In genomic region chr5:143589108-143589507, GRCm38 (mm10) we compare ENCODE assay signal across 11 mouse cellular contexts. TPM values are rescaled to one million over a fixed set of nuclear protein-coding genes. Genes with fewer than 3 reads are reported as not detected.
DNase-seq lines count a peak whose midpoint lies in the region; TF ChIP-seq lines count a peak whose summit lies in the region.
"Had no signal": no experiment of that assay in that cellular context is flagged by ENCODE, and none has a peak within 500 bp of the region (broad histone marks: within the 10 kb centered on the region; RNA-seq: fewer than 3 reads in every experiment).

No protein-coding gene starts in this region.

- H3K27ac ChIP-seq in testis, adult 2 months (ENCODE audit: control insufficient read depth, insufficient read depth, low read depth, low read length), result peak overlapping the region; percentile 44

- H3K36me3 ChIP-seq in testis, adult 2 months (ENCODE audit: control insufficient read depth, insufficient read depth, low read length), result no peaks in the 10 kb centered on the region

- no peak overlapping the region for H3K4me3 ChIP-seq in testis, adult 2 months (ENCODE audit: control insufficient read depth, low read depth, low read length)
- H3K4me3 ChIP-seq: megakaryocyte, embryonic 14.5 days had no signal

- no peaks in the 10 kb centered on the region for H3K27me3 ChIP-seq in testis, adult 2 months (ENCODE audit: control insufficient read depth, insufficient read depth, low read length)

- intact Hi-C loops in left cerebral cortex, postnatal 4 days (cut with DNase I), result no loop called here
- intact Hi-C loops in left cerebral cortex, postnatal 36 days (cut with DNase I), result no loop called here

- TF ChIP-seq POLR2A in testis, adult 2 months (IDR thresholded peaks at IDR 0.05; ENCODE audit: control insufficient read depth, low read depth, low read length), result no peak

- TF ChIP-seq CTCF in testis, adult 2 months (IDR thresholded peaks at IDR 0.05; ENCODE audit: control insufficient read depth, insufficient read depth, insufficient replicate concordance, low read depth, low read length), result no peak

- H3K4me1 ChIP-seq in testis, adult 2 months (ENCODE audit: control insufficient read depth, insufficient read depth, low read length), result peaks cover 2% of the 10 kb centered on the region; the same call in 1 of the 2 replicates

- DNase-seq in embryo, embryonic 10.5 days (ENCODE audit: low spot score), result peak; percentile 31
- DNase-seq in embryo, embryonic 10 days (ENCODE audit: low spot score), result no peak
- peak; percentile 56 for DNase-seq in left cerebral cortex, postnatal 4 days
- no peak for DNase-seq in left cerebral cortex, adult 11 months (ENCODE audit: low spot score)
- DNase-seq in kidney, postnatal 10 days, result peak; percentile 63
- DNase-seq in frontal cortex, postnatal 25 days (ENCODE audit: low spot score in 2 of 2), result no peak
- no peak for DNase-seq in left cerebral cortex, postnatal 36 days (ENCODE audit: low spot score in 2 of 2)
- DNase-seq: cerebellum, adult 9-10 months; gastrocnemius, postnatal 36 days had no signal

RNA-seq across cellular contexts. Expression of gene Cyth3, which starts 33.1 kb away (rescaled TPM):
- total RNA-seq in left cerebral cortex, postnatal 4 days (2021), result 100 to 1,000 TPM in 1 of 2 experiments, 10 to 100 TPM in 1; 88.2 to 115 TPM
- 22.5 and 24.0 TPM in 2 replicates for polyA plus RNA-seq in testis, adult 2 months (2012; rRNA removed)
- total RNA-seq in left cerebral cortex, postnatal 36 days (2021), result 10 to 100 TPM; 37.4 to 39.6 TPM

Comparison
In these comparisons a context has a peak if more than half of its experiments do, and no peak if none do; other contexts are left out.
1. DNase-seq: peak in embryo, embryonic 10.5 days (single experiment), left cerebral cortex, postnatal 4 days (single experiment) and kidney, postnatal 10 days (single experiment); none in embryo, embryonic 10 days (single experiment), left cerebral cortex, adult 11 months (single experiment), frontal cortex, postnatal 25 days (0 of 2) and left cerebral cortex, postnatal 36 days (0 of 2).